Mouse (Mus musculus) embryonic fibroblast, embryonic 13.5 days (primary cell): ENCODE measurements around the gene Vmn2r21. TPM values are rescaled to one million over a fixed set of nuclear protein-coding genes. Genes with fewer than 3 reads are reported as not detected.
"Not testable (repeated sequence)": the region's sequence is repeated elsewhere in the genome, so short reads cannot be mapped to it uniquely, and the experiment has no call there.

Experiments
- H3K27ac ChIP-seq: 2 replicates; pipeline ENCODE4 v1.5.1; 2012; ENCODE audit warnings: low read length, control low read depth, inconsistent platforms; ENCODE audit not compliant: insufficient read depth
- H3K4me1 ChIP-seq: 2 replicates; pipeline ENCODE4 v1.6.1; 2011; ENCODE audit warnings: low read length; ENCODE audit not compliant: control insufficient read depth, insufficient read depth
- H3K4me3 ChIP-seq: 2 replicates; pipeline ENCODE4 v1.5.1; 2011; ENCODE audit warnings: mild to moderate bottlenecking, control low read depth, low read length; ENCODE audit not compliant: insufficient read depth
- polyA plus RNA-seq: library from polyadenylated mRNA; stranded (reverse); fragments of >200 nt; gene quantifications from 2 replicates; pipeline ENCODE4 v1.2.4, GENCODE M21; 2011; ENCODE audit warnings: low read depth; ENCODE audit not compliant: missing spikeins, insufficient read length

The Vmn2r21 gene
- not detected in 2 replicates for polyA plus RNA-seq

DNA sequence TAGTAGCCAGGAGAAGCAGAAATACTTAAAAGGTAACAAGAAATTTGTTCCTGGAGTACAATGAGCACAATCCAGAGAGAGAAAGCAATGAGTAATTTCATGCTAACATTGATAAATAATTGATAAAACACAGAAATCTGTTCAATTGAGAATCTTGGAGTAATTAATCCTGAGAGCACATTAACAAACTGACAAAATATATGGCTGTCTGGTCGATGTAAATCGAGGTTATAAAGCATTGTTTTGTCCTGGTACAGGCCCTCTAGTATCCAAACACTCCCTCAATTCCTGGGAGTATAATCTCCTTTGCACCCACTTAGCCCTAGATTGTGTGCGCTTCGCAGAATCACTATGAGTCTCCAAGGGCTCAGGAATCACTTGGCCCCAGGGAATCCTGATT, at the start of gene Vmn2r21:
Gene Vmn2r21 (minus strand): TSS at position 101 of the 400 bp plus-strand sequence.
- not testable (repeated sequence) for H3K4me3 ChIP-seq, H3K27ac ChIP-seq, H3K4me1 ChIP-seq

DNA sequence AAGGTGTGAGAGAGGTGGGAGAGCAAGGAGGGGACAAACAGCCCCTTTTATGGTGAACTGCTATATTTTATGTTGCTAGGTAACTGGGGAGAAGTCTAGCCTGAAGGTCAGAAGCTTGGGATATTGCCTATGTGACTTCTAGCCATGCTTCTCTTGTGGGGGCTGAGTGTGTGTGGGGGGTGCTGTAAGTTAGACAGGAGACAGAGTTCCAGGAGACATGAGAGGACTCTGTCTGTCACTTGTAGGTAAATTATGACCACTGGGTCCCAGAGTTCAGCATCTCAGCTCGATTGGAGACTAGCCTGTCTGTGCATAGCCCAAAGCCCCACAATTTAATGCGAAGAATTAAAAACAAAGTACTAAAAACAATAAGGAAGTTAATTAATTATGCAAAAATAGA, 41.5 kb upstream of the Vmn2r21 start:
- H3K4me1 ChIP-seq, H3K27ac ChIP-seq, H3K4me3 ChIP-seq: not testable (repeated sequence)

DNA sequence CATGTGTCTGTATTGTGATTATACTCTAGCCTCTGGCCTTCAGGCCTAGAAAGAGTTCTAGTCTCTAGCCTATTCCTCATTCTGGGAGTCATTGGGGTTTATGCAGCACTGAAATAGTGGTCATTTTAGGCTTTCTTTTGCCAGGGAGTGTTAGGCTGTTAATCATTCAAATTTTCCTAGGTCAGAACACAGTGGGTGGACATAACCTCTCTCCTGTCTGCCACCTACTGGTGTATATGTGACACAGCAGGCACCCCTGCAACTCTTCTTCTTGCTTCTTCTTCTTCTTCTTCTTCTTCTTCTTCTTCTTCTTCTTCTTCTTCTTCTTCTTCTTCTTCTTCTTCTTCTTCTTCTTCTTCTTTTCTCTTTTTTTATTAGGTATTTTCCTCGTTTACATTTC, 6.5 kb upstream of the Vmn2r21 start:
- H3K4me1 ChIP-seq, H3K4me3 ChIP-seq, H3K27ac ChIP-seq: not testable (repeated sequence)

- not testable (repeated sequence) for H3K27ac ChIP-seq, H3K4me3 ChIP-seq, H3K4me1 ChIP-seq
These were observed 10.8 kb downstream of the Vmn2r21 start for GRCm38 (mm10) chr6:123522263-123523011.

- H3K4me1 ChIP-seq, H3K4me3 ChIP-seq, H3K27ac ChIP-seq: not testable (repeated sequence)
These were observed 60.2 kb downstream of the Vmn2r21 start for GRCm38 (mm10) chr6:123473045-123473444.

GRCm38 (mm10) chr6:123472458-123472987, 60.7 kb downstream of the Vmn2r21 start:
- H3K4me3 ChIP-seq, H3K27ac ChIP-seq, H3K4me1 ChIP-seq: not testable (repeated sequence)

DNA sequence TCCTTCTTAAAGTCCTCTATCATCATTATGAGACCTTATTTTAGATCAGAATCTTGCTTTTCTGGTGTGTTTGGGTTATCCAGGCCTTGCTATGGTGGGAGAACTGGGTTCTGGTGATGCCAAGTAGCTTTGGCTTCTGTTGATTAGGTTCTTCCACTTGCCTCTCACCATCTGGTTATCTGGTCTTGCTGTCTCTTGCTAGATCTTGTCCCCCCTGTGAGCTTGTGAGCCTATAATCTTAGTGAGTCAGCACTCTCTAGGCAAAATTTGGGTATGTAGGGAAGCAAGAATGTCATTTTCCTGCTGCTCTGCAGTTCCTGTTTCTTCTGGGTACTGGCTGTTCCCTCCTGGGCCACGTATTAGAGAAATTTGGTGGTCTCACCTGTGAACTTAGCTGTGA, 64.6 kb downstream of the Vmn2r21 start:
- not testable (repeated sequence) for H3K4me3 ChIP-seq, H3K27ac ChIP-seq, H3K4me1 ChIP-seq

Other genes with a start within 250 kb of the Vmn2r21 start
- not detected in 2 replicates for gene Clec4e, start 243.5 kb downstream of the Vmn2r21 start, polyA plus RNA-seq
- gene Vmn2r19, start 225.1 kb downstream of the Vmn2r21 start, polyA plus RNA-seq = not detected in 2 replicates
- gene Vmn2r20, start 115.3 kb downstream of the Vmn2r21 start, polyA plus RNA-seq = not detected in 2 replicates
- gene Vmn2r22, start 117.3 kb upstream of the Vmn2r21 start, polyA plus RNA-seq = not detected in 2 replicates
- gene Vmn2r23, start 169.3 kb upstream of the Vmn2r21 start, polyA plus RNA-seq = not detected in 2 replicates
- gene Vmn2r24, start 245.5 kb upstream of the Vmn2r21 start, polyA plus RNA-seq = not detected in 2 replicates